Mouse (Mus musculus): ENCODE data around the gene Cyp2d22. TPM values are rescaled to one million over a fixed set of nuclear protein-coding genes. Genes with fewer than 3 reads are reported as not detected.

The Cyp2d22 gene
- polyA plus RNA-seq, 1 experiment from 2014 or later: 10.9 TPM

DNA sequence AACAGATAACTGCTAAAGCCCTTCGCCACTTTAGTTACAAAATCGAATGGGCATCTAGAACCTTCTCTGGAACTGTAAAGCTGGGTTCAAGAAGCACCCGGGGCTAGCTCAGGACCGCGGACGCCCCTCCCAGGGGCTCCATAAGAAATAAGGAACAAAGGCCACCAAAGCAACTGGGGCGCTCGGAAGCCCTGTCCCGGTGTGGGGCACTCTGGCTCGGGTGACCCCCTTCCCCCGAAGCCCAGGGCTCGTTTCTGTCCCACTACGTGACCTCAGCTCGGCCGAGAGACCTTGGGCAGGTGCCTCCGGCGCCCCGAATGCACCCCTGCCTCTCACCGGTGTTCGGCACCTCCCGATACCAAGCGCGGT, 26.3 kb downstream of the Cyp2d22 start:
- Histone ChIP-seq H3K27ac (peak overlapping the region; percentile 82), H3K9ac (peak overlapping the region; percentile 95), H3K4me3 (peak overlapping the region; percentile 92), H3K36me3 (peaks cover 25% of the 10 kb centered on the region), H3K9me3 (no peaks in the 10 kb centered on the region), H3K4me2 (replicated peaks) (peak overlapping the region; percentile 61), H3K4me1 (peaks cover 6% of the 10 kb centered on the region), H3K27me3 (no peaks in the 10 kb centered on the region)
- 1% methylated on average over 23 of the region's 23 CpGs for WGBS
- ATAC-seq (ENCODE audit: insufficient number of reproducible peaks, insufficient read depth, low FRiP score, low TSS enrichment): peak; percentile 42

DNA sequence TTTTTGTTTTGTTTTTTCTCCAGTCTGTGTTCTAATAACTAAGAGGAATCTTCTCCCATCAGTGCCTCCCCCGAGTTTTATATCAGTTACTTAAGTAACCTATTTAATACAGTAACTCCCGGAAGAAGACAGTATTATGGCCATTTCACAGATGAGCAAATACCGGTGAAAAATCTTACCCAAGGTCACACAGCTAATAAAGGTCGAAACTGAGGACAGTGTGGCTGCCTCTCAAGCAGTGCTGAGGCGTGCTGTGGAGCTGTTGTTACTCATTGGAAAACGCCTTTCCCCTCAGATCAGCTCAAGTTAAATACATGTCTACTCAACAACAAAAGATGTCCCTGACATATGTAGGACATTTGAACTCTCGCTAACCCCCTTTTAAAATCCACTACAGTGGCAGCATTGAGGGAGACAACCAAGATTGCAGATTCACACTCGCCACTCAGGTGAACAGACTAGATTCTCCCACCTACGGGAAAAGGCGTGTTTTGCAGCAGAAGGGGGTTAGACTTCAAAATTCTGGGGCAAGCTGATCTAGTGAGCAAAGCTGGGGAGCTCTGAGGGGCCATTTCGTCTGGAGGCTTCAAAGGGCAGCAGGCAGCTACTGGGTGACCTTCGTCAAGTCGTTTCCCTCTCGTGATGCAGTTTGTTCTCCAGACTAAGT, 26.8 kb downstream of the Cyp2d22 start:
- peaks cover 30% of the 10 kb centered on the region for H3K36me3 ChIP-seq
- H3K27me3 ChIP-seq: no peaks in the 10 kb centered on the region
- WGBS: 30% methylated on average over 14 of the region's 14 CpGs
- peaks cover 6% of the 10 kb centered on the region for H3K4me1 ChIP-seq
- peak overlapping the region; percentile 61 for H3K4me2 ChIP-seq (replicated peaks)
- H3K27ac ChIP-seq: peak overlapping the region; percentile 82
- peak overlapping the region; percentile 95 for H3K9ac ChIP-seq
- no peak for ATAC-seq (ENCODE audit: insufficient number of reproducible peaks, insufficient read depth, low FRiP score, low TSS enrichment)
- H3K4me3 ChIP-seq: peak overlapping the region; percentile 92
- H3K9me3 ChIP-seq: no peaks in the 10 kb centered on the region

- WGBS: 92% methylated on average over 3 of the region's 3 CpGs
- Histone ChIP-seq H3K9ac (no peak overlapping the region), H3K4me3 (no peak overlapping the region), H3K4me1 (peaks cover 19% of the 10 kb centered on the region), H3K4me2 (replicated peaks) (no peak overlapping the region), H3K27ac (no peak overlapping the region), H3K36me3 (peaks cover 36% of the 10 kb centered on the region), H3K9me3 (no peaks in the 10 kb centered on the region), H3K27me3 (no peaks in the 10 kb centered on the region)
- no peak for ATAC-seq (ENCODE audit: insufficient number of reproducible peaks, insufficient read depth, low FRiP score, low TSS enrichment)
These were observed 28.6 kb downstream of the Cyp2d22 start for GRCm38 (mm10) chr15:82351480-82351879.

- ATAC-seq (ENCODE audit: insufficient number of reproducible peaks, insufficient read depth, low FRiP score, low TSS enrichment): no peak
- WGBS: 89% methylated on average over 4 of the region's 4 CpGs
These were observed 29.7 kb downstream of the Cyp2d22 start for GRCm38 (mm10) chr15:82350349-82350748.

GRCm38 (mm10) chr15:82348999-82349341, 31.1 kb downstream of the Cyp2d22 start:
- Histone ChIP-seq H3K9ac (no peak overlapping the region), H3K4me2 (replicated peaks) (no peak overlapping the region), H3K9me3 (no peaks in the 10 kb centered on the region), H3K4me1 (peaks cover 20% of the 10 kb centered on the region), H3K36me3 (peaks cover 36% of the 10 kb centered on the region), H3K4me3 (no peak overlapping the region), H3K27me3 (no peaks in the 10 kb centered on the region), H3K27ac (no peak overlapping the region)
- WGBS: 93% methylated on average over 2 of the region's 2 CpGs
- no peak for ATAC-seq (ENCODE audit: insufficient number of reproducible peaks, insufficient read depth, low FRiP score, low TSS enrichment)

More at GRCm38 (mm10) chr15:82350349-82350748, 29.7 kb downstream of the Cyp2d22 start:
- no peak overlapping the region for H3K27ac ChIP-seq
- no peaks in the 10 kb centered on the region for H3K27me3 ChIP-seq
- H3K9ac ChIP-seq: no peak overlapping the region
- peaks cover 20% of the 10 kb centered on the region for H3K4me1 ChIP-seq
- no peaks in the 10 kb centered on the region for H3K9me3 ChIP-seq
- no peak overlapping the region for H3K4me2 ChIP-seq (replicated peaks)
- H3K4me3 ChIP-seq: no peak overlapping the region
- H3K36me3 ChIP-seq: peaks cover 36% of the 10 kb centered on the region

GRCm38 (mm10) chr15:82348258-82348998, 31.6 kb downstream of the Cyp2d22 start:
- H3K9ac ChIP-seq: no peak overlapping the region
- H3K4me1 ChIP-seq: peaks cover 20% of the 10 kb centered on the region
- no peaks in the 10 kb centered on the region for H3K27me3 ChIP-seq
- peaks cover 36% of the 10 kb centered on the region for H3K36me3 ChIP-seq
- H3K4me3 ChIP-seq: no peak overlapping the region
- H3K9me3 ChIP-seq: no peaks in the 10 kb centered on the region
- ATAC-seq (ENCODE audit: insufficient number of reproducible peaks, insufficient read depth, low FRiP score, low TSS enrichment): no peak
- H3K27ac ChIP-seq: no peak overlapping the region
- H3K4me2 ChIP-seq (replicated peaks): no peak overlapping the region
- WGBS: 89% methylated on average over 8 of the region's 8 CpGs

- Histone ChIP-seq H3K4me2 (replicated peaks) (no peak overlapping the region), H3K4me3 (no peak overlapping the region), H3K4me1 (peaks cover 15% of the 10 kb centered on the region), H3K27me3 (no peaks in the 10 kb centered on the region), H3K36me3 (peaks cover 36% of the 10 kb centered on the region), H3K27ac (no peak overlapping the region), H3K9me3 (no peaks in the 10 kb centered on the region), H3K9ac (no peak overlapping the region)
- 93% methylated on average over 12 of the region's 12 CpGs for WGBS
- ATAC-seq (ENCODE audit: insufficient number of reproducible peaks, insufficient read depth, low FRiP score, low TSS enrichment): no peak
These were observed 32.2 kb downstream of the Cyp2d22 start for GRCm38 (mm10) chr15:82347852-82348251.

- Histone ChIP-seq H3K9ac (peak overlapping the region; percentile 63), H3K4me1 (peaks cover 13% of the 10 kb centered on the region), H3K27ac (no peak overlapping the region), H3K9me3 (no peaks in the 10 kb centered on the region), H3K36me3 (peaks cover 36% of the 10 kb centered on the region), H3K4me2 (replicated peaks) (peak overlapping the region; percentile 89), H3K27me3 (no peaks in the 10 kb centered on the region), H3K4me3 (peak overlapping the region; percentile 60; the same call in 1 of the 2 replicates)
- WGBS: 80% methylated on average over 4 of the region's 4 CpGs
- no peak for ATAC-seq (ENCODE audit: insufficient number of reproducible peaks, insufficient read depth, low FRiP score, low TSS enrichment)
These were observed 32.8 kb downstream of the Cyp2d22 start for GRCm38 (mm10) chr15:82347303-82347676.

DNA sequence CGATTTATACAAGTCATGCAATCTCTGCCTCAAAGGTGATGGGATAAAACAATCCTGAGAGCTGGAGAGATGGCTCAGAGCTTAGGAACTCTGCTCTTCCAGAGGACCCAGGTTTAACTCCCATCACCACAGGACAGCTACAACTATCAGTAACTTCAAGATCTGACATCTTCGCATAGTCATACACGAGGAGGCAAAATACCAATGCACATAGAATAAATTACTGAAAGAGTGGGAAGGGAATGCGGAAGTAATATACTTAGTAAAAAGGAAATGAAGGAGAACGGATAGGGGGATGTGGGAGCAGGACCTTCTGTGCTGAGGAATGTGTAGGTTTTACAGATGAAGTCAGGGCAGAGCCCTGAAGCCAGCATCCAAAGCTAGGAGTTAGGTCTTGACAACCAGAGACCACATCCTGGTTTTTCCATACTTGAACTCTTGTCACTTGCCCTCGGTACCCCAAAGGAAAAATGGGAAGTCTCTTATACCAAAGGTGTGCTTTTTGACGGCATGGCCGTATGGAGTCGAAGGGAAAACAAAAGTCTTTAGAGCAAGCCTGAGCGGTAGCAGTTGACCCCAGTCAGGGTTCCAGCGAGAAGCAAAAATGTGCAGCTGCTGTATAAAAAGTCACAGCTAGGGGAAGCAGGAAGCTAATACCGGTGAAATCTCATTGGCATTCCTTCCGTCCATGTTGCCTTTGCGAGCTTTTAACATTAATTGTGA, 33.3 kb downstream of the Cyp2d22 start:
- 62% methylated on average over 14 of the region's 14 CpGs for WGBS
- no peaks in the 10 kb centered on the region for H3K9me3 ChIP-seq

GRCm38 (mm10) chr15:82345820-82346470, 34.1 kb downstream of the Cyp2d22 start:
- Histone ChIP-seq H3K9ac (peak overlapping the region; percentile 63), H3K27ac (peak overlapping the region; percentile 76; the same call in 1 of the 2 replicates), H3K4me3 (peak overlapping the region; percentile 60), H3K9me3 (no peaks in the 10 kb centered on the region), H3K36me3 (peaks cover 33% of the 10 kb centered on the region), H3K27me3 (no peaks in the 10 kb centered on the region), H3K4me1 (peaks cover 21% of the 10 kb centered on the region), H3K4me2 (replicated peaks) (peak overlapping the region; percentile 89)
- ATAC-seq (ENCODE audit: insufficient number of reproducible peaks, insufficient read depth, low FRiP score, low TSS enrichment): peak; percentile 95
- under 1% methylated on average over 51 of the region's 51 CpGs for WGBS

More for the DNA sequence above, 33.3 kb downstream of the Cyp2d22 start:
- Histone ChIP-seq H3K4me1 (peaks cover 16% of the 10 kb centered on the region), H3K27me3 (no peaks in the 10 kb centered on the region), H3K4me2 (replicated peaks) (peak overlapping the region; percentile 89), H3K36me3 (peaks cover 36% of the 10 kb centered on the region), H3K27ac (peak overlapping the region; percentile 76; the same call in 1 of the 2 replicates), H3K9ac (peak overlapping the region; percentile 63), H3K4me3 (peak overlapping the region; percentile 60)
- no peak for ATAC-seq (ENCODE audit: insufficient number of reproducible peaks, insufficient read depth, low FRiP score, low TSS enrichment)

- Histone ChIP-seq H3K9me3 (no peaks in the 10 kb centered on the region), H3K4me2 (replicated peaks) (no peak overlapping the region), H3K4me1 (peaks cover 29% of the 10 kb centered on the region), H3K36me3 (peaks cover 24% of the 10 kb centered on the region), H3K4me3 (no peak overlapping the region), H3K9ac (no peak overlapping the region), H3K27ac (no peak overlapping the region), H3K27me3 (no peaks in the 10 kb centered on the region)
- ATAC-seq (ENCODE audit: insufficient number of reproducible peaks, insufficient read depth, low FRiP score, low TSS enrichment): no peak
- 91% methylated on average over 6 of the region's 6 CpGs for WGBS
These were observed 35.1 kb downstream of the Cyp2d22 start for GRCm38 (mm10) chr15:82344971-82345370.
